Mouse (Mus musculus) left cerebral cortex, adult 8-10 months (tissue): ENCODE results near the gene Abhd16b. TPM values are rescaled to one million over a fixed set of nuclear protein-coding genes. Genes with fewer than 3 reads are reported as not detected.

ENCODE experiments used
- DNase-seq, 2 experiments: peaks; one replicate each; pipeline ENCODE4 v3.0.0; 2022; ENCODE audit warnings: low spot score in 2 of 2
- total RNA-seq, 4 experiments: library from RNA; stranded (reverse); gene quantifications; 2 replicates each; pipeline ENCODE4 v1.2.4; 2022

The Abhd16b gene
- total RNA-seq: not detected

DNA sequence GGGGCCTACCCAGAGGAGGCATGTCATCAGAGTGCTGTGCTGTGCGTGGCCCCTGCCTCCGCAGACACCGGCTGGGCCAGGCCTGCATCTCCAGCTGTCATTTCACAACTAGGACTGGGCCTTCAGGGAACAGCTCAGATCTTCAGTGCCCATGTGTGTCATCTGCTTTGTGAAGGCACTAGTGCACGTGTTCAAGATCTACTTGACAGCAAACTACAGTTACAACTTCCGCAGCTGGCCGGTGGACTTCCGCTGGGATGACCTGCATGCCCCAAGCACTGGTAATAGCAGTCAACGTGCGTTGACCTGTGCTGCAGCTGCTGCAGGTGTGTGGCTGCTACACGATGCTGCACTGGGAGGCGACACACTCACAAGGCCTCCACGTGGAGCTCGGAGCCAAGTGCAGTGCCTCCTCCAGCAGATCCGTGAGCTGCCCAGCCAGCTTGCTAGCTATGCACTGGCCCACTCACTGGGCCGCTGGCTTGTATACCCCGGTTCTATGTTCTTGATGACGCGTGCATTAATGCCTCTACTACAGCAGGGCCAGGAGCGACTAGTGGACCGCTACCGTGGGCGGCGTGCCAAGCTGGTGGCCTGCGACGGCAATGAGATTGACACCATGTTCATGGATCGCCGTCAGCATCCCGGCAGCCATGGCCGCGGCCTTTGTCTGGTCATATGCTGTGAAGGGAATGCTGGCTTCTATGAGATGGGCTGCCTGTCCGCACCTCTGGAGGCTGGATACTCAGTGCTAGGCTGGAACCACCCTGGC lies at the start of gene Abhd16b:
Gene Abhd16b (plus strand): TSS at position 51 of the 772 bp plus-strand sequence.
- DNase-seq: no peak

GRCm38 (mm10) chr2:181452181-181452580 lies 40.8 kb upstream of the Abhd16b start:
- no peak for DNase-seq

- no peak for DNase-seq
Measured at GRCm38 (mm10) chr2:181453274-181453673, 39.7 kb upstream of the Abhd16b start.

- no peak for DNase-seq
Measured at GRCm38 (mm10) chr2:181455899-181456298, 37.1 kb upstream of the Abhd16b start.

DNA sequence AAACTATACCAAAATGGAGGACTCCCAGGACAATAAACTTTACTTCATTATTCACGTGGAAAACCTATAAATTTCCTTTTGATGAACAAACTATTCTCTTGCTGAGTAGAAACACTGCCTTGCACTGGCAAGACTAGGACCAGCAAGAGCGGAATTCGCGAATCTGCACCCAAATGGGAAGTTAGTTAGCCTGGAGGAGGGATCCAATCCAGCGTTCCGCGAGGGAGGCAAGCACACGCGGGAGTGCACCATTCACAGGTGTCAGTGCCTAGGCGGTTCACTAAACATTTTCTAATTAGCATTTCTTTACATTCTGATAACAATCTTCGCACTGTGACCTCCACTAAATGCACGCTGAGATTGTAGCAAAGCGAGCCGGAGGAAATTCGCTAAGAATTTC lies 35.2 kb upstream of the Abhd16b start:
- DNase-seq: no peak

GRCm38 (mm10) chr2:181458411-181459152 lies 34.4 kb upstream of the Abhd16b start:
- peak; percentile 13 for DNase-seq

- DNase-seq: peak; percentile 38 to 61
Measured at GRCm38 (mm10) chr2:181459153-181459672, 33.8 kb upstream of the Abhd16b start, which contains the start of gene Zbtb46. TSS of gene Zbtb46 (minus strand) at chr2:181459426.

- peak; percentile 20 to 48 for DNase-seq
Measured at GRCm38 (mm10) chr2:181459673-181460621, 33.1 kb upstream of the Abhd16b start.

DNA sequence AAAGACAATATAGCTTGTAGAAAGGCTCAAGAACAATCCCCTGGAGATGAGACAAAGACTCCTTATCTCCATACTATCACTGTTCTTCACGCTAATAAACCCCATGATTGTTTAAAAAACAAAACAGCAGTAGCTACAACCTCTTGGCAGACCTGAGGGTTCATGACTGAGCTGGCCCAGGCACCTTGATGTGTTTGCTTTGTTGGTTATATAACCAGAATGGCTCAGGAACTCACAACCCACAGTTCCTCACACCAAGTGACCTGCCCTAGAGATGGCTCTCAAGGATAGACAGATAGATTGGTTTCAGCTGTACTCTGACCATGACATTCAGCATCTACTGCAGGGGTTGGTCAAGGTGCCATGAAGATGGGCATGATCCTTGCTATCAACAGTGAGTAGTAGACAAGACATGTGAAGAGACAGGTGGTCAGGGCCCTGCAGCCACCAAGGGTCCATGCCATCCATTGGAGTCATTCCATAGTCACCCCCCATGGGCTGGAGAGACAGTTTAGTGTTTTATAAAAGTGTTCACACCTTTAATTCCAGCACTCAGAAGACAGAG lies 31.4 kb upstream of the Abhd16b start:
- DNase-seq: no peak

DNA sequence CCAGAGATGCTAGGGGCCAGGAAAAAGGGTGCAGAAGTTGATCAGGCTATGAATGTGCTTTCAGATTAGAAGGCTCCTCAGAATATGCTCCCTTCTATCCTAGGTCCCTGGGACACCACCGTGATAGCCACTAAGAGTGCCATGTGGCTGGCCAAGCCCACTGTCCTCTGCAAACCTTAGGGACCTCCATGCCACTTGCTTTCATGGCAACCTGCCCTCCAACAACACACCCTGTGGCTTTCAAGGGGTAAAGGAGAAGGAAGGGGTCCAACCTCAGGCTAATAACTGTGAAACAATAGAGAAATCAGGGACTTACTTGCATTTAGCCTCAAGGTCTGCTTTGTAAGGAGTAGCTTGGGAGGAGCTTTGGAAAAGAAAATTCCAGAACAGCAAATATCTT lies 30.4 kb upstream of the Abhd16b start:
- no peak for DNase-seq

- DNase-seq: peak in 1 of 2 experiments; percentile 65
Measured at GRCm38 (mm10) chr2:181463008-181463738, 29.8 kb upstream of the Abhd16b start.

DNA sequence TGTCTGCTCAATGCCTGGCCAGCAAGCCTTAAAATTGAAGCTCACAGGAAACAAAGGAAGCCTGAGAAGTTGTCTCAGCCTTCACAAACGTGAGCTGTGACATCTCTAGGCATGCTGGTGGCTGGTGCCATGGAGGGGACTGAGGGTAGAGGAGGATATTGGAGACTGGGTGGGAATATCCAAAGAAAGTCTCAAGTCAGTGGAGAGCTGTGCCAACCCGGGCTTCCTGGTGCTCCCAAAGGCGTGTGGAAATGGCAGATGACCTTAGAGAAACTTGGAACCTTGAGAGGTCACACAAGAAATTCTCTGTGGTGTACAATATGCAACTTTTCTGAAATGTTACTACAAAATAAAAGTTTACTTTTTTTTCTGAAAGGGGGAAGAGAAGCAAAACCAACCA lies 27.6 kb upstream of the Abhd16b start:
- DNase-seq: no peak

DNA sequence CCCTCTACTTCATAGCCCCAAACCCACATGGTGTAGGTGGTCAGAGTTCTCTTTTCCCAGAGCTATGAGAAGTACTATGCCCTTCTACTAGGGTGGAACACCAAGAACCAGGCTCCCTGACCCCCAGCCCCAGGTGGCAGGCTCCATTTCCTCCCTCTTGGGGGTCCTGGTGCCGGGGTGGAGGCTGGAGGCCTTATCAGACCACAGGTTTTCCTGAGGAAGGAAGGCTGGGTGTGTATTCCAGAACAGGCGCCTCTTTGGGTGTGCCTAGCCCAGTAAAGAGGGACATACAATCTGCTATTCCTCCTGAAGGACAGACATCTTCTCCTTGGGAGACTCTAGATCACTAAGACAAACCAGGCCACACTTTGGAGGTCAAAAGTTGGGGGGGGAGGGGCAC lies 22.7 kb upstream of the Abhd16b start:
- no peak for DNase-seq

GRCm38 (mm10) chr2:181471246-181471645 lies 21.8 kb upstream of the Abhd16b start:
- DNase-seq: no peak

- no peak for DNase-seq
Measured at GRCm38 (mm10) chr2:181472256-181472827, 20.7 kb upstream of the Abhd16b start.

DNA sequence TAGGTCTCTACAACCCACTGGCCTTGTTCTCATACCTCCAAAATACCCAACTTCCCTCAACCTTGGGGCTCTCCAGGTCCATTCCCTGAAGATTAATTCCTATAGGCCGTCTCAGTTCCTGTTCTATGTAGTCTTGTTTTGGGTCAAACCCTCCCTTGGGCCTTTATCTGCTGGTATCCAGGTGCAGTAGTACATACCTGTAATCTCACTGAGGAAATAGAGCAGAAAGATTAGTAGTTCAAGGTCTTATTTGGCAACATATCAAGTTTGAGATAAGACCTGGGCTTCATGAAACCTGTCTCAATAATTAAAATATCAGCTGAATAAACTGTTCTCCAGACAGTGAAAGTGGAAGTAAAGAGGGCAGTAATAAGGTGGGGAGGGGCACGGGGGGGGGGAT lies 9.9 kb upstream of the Abhd16b start:
- DNase-seq: no peak

GRCm38 (mm10) chr2:181483562-181484318 lies 9.3 kb upstream of the Abhd16b start:
- DNase-seq: no peak

DNA sequence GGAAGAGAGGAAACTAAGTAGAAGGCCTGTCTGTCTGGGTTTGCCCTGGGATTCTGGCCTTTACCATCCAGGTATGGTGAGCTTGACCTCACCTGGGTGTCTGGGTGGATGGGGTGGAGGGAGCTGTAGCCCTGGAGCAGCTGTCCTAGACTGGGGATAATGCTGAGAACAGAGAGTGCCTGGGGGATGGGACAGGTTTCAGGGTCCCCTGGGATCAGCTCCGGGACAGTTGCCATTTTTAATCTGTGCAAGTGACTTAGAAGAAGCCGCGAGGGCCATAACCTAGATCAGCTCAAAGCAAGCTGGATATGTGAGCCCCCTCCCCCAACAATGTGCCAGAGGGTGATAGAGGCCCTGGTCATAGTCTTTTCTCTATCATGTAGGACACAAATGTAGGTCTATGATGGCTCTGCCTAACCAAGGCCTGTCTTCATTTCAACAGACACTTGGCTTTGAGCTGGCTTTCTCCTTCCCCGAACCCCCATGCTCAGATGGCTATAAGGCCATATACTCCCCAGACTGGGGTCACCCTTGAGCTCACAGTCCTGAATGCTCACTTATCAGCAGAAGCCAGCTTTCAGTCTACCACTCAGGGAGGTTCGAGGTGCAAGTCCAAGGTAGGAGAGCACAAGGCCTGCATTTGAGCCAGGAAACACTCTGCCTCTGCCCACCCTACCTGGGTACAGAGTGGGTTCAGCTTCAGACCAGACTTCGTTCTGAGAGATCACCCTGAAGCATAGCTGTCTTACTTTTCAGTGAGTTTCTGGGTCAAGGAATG lies 8.4 kb upstream of the Abhd16b start:
- DNase-seq: no peak
